Mouse (Mus musculus): ENCODE results near the gene Tmc3. TPM values are rescaled to one million over a fixed set of nuclear protein-coding genes. Genes with fewer than 3 reads are reported as not detected.
A peak's percentile ranks its signal among the peaks of the same experiment; 100 is the strongest.

Gene Tmc3
- total RNA-seq, 2 experiments from 2014 or later = 0.06 to 0.29 TPM

DNA sequence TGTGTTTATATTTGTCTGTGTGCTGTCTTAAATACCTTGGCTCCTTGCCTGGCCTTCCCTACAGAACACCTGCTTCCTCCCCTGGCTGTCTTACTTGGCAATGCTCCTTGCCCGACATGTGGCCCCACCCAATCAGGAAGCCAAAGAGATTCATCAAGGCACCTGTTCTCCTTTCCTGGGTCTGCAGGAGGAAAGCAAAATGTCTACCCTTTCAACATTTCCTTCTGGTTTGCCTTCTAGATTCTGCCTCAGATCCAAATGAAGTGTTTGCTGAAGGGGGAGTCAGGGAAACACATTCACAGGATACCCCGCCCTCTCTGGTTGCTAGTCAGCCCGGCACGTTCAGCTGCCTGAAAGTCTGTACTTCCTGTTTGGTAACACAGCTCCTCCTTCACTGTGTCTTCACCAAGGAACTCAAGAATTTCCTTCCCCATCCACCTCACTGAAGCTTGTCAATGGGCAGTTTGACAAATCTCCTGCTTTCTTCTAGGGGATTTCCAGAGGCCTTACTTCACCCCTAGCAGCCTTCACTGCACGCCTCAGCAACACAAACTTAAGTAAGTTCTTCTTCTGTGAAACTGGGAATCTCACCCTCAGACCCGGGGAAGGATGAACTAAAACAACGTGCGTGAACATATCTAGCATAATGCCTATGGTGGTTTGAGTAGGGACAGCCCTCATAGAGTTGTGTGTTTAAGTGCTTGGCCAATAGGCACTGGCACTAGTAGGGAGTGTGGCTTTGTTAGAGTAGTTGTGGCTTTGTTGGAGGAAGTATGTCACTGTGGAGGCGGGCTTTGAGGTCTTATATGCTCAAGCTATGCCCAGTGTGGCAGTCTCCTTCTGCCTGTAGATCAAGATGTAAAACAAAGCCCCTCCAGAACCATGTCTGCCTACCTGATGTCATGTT lies 74.7 kb downstream of the Tmc3 start:
- DNase-seq (ENCODE audit: low spot score in 2 of 2) = no peak
- intact Hi-C loops (cut with DNase I) = no loop called here

DNA sequence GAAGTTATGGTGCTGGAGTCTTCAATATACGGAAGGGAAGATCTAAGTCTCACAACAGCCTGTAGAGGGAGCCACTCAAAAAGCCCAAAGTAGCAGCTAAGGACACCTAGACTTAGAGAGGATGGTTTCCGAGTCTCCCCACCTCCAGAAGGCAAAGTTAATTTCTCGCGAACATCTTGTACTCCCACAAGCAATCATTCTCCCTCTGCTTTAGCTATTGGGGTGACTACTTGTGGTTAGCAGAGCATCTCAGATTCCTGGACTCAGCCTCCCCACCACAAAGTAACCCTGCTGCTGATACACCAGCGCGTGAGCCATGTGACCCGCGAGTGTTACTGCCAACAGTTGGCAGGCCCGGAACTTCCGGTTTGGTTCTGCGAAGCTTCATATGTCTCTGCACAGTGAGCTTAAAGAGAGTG lies 75.6 kb downstream of the Tmc3 start:
- intact Hi-C loops (cut with DNase I) = no loop called here
- DNase-seq (ENCODE audit: low spot score in 2 of 2) = no peak

DNA sequence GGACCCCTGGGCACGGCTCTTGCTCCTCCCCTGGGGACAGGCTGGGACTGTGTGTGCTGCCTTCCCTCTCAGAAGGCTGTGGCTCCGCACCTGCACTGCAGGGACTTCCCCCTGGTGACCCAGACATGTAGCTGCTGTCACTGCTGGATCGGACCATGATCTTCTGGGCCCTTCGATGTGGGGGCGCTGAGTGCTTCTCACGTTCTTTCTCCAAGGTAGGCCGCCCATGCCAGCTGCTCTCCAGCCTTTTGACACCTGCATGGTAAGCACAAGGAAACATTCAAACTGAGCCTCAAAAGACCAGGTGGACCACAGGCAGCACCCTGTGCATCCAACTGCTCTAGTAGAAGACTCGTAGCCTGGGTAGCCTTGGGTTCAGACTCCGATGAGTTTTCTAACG lies 76.3 kb downstream of the Tmc3 start:
- intact Hi-C loops (cut with DNase I) = no loop called here
- no peak for DNase-seq (ENCODE audit: low spot score in 2 of 2)

DNA sequence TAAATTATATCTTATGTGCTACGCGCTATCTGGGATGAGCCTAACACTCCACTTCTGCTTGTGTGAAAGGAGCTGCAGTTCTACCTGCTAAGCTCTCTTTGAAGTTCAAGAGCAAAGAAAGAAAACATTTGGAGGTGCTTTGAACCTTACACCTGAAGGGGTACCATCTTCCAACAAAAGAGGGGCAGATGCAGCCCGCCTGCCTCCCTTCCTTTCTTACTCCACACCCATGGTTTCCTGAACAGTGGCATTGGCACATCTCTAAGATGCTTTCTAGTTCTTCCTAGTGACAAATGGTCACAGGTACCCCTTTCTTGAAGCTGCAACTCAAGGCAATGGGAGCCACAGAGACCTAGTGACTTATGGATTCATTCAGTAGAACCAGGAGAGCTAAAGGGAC lies 77.0 kb downstream of the Tmc3 start:
- intact Hi-C loops (cut with DNase I) = no loop called here
- no peak for DNase-seq (ENCODE audit: low spot score in 2 of 2)

DNA sequence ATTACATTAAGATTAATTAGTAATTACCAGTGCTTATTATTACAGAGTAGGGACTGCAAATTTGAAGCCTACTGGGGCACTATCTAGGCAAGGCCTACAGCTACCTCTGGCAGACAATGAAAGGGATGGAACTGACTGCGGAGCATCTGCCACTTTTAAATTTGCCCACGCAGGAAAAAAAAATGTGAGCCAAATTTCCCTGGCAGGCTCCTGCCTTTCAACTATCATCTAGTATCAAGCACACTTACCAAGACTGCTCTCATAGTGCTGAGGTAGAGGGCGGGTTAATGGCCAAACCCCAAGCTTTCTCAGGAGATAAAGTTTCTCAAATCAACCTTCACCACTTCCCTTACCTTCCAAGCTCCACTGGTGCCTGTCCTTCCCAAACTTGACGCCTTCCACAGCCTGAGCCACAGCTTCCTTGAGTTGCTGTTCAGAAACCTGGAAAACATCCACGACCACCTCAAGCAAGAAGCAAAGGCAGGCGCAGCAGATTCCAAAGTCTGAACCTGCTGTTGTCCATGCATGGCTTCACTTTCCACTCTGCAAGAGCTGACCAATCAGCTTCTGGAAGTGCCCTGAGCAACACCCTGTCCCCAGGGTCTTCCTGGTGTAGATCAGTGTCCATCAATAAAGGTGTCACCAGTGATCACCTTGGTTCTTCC lies 78.1 kb downstream of the Tmc3 start:
- DNase-seq (ENCODE audit: low spot score in 2 of 2) = peak; percentile 25 to 38
- intact Hi-C loops (cut with DNase I) = no loop called here

DNA sequence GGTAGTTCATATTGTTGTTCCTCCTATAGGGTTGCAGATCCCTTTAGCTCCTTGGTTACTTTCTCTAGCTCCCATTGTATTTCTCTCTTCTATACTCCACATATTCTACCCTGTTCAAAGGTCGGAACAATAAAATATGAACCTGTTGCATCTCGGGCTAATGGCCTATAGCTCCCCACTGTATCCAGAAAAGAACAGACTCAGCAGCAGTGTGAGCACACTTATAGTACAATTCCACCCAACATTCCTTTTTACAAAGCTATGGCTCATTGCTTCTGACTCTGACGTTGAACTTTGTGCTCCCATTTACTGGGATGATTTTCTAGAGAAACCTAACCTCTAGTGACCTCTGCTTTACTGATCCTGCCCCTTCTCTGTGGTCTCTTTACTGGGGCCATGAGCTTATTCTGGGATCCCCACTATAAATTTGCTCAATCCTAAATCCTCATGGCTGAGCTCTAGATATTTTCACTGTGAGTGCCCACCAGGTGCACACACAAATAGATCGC lies 81.4 kb downstream of the Tmc3 start:
- intact Hi-C loops (cut with DNase I) = loop anchor here (5.0 kb wide), 3 partner anchors 106 to 226 kb away; no protein-coding TSS in a partner anchor
- no peak for DNase-seq (ENCODE audit: low spot score in 2 of 2)

DNA sequence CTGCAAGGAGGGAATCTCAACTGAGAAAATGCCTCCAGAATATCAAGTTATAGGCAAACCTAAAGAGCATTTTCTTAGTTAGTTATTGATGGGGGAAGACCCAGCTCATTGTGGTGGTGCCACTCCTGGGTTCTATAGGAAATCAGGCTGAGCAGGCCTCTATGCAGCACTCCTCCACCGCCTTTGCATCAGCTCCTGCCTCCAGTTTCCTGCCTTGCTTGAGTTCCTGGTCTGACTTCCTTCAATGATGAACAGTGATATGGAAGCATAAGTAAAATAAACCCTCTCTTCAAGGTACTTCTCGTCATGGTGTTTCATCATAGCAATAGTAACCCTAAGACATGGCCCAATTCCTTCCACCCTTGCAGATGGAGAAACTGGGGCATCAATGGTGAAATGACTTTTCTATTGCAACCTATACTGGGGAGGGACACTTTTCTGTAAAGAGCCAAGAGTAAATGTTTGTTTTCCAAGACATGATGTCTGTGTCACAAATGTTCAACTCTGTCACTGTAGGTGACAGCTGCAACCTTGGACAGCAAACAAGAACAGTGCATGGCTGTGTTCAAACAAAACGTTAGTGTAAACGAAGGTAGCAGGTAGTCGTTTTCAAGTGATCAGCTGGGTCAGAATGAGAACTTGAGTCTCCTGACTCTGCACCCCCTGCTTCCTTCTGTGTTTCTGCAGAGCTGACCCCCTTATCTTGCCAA lies 83.4 kb downstream of the Tmc3 start:
- intact Hi-C loops (cut with DNase I) = loop anchor here (5.0 kb wide), 3 partner anchors 104 to 224 kb away; no protein-coding TSS in a partner anchor
- no peak for DNase-seq (ENCODE audit: low spot score in 2 of 2)

DNA sequence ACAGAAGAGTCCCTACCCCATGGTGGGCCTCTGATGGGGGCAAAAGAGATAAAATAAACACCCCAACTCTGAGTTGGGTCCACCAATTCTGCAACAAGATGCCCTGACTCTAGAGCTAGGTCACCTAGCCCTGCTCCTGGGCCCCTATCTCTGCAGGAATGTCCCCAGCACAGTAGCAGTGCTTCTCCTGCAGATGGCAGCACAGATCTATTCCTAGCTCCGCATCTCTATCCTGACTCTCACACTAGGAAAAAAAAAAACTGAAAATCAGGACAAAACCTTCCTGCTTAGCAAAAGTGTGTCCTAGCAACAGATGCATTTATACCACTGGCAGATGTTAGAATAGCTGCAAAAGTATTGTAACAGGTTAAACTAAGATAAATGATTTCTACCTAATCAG lies 84.0 kb downstream of the Tmc3 start:
- peak; percentile 80 to 81 for DNase-seq (ENCODE audit: low spot score in 2 of 2)
- intact Hi-C loops (cut with DNase I) = loop anchor here (5.0 kb wide), 3 partner anchors 104 to 224 kb away; no protein-coding TSS in a partner anchor

DNA sequence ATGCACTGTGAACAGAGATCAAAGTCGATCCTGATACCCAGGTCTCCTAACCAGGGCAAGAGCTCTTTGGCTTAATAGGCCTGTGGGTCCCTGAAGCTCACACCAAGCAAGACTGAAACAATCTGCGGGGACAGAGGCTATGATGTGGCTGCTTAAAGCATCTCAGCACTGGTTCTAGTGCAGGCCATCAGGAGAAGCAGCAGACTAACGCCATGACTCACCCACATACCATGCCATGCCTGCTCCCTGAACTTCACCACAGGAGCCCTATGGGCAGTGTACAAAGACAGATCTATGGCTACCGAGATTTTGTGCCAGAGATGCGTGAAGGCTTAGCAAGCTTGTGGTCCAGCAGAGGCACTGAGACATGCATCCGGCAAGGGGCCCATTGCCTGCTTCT lies 86.8 kb downstream of the Tmc3 start:
- DNase-seq (ENCODE audit: low spot score in 2 of 2) = no peak
- intact Hi-C loops (cut with DNase I) = no loop called here

Other genes starting within 250 kb of the Tmc3 start
- 10 to 100 TPM in 1 of 2 experiments, 1 to 10 TPM in 1; 7.3 to 10.4 TPM for gene Stard5, start 47.0 kb downstream of the Tmc3 start, total RNA-seq (2021)
- gene Il16, start 160.8 kb downstream of the Tmc3 start, total RNA-seq (2021) = 1 to 10 TPM; 3.0 to 3.2 TPM
- gene Cfap161, start 210.0 kb downstream of the Tmc3 start, total RNA-seq (2021) = under 1 TPM; 0.64 to 0.68 TPM